Mouse (Mus musculus) thymus, postnatal 36 days (tissue): Measurements from ENCODE around the gene Actl9.

Source experiments
- DNase-seq, 2 experiments: peaks; one replicate each; pipeline ENCODE4 v3.0.0; 2022; ENCODE audit warnings: mixed read lengths in 2 of 2

The Actl9 gene

GRCm38 (mm10) chr17:33432019-33432946, at the start of gene Actl9:
Gene Actl9, plus strand, starts transcription at chr17:33432896.
- no peak for DNase-seq

GRCm38 (mm10) chr17:33385705-33386104, 47.0 kb upstream of the Actl9 start:
- no peak for DNase-seq

- no peak for DNase-seq
Observed at GRCm38 (mm10) chr17:33392271-33392670, 40.4 kb upstream of the Actl9 start.

- DNase-seq, result peak; percentile 78 to 83
Observed at GRCm38 (mm10) chr17:33394182-33395034, 38.3 kb upstream of the Actl9 start, which contains the start of gene Zfp101. Gene Zfp101, minus strand, starts transcription at chr17:33394641.

- DNase-seq, result peak; percentile 61 to 67
Observed at GRCm38 (mm10) chr17:33439148-33439547, 6.5 kb downstream of the Actl9 start.

GRCm38 (mm10) chr17:33439922-33440321, 7.2 kb downstream of the Actl9 start:
- DNase-seq, result no peak

GRCm38 (mm10) chr17:33441159-33441558, 8.5 kb downstream of the Actl9 start:
- no peak for DNase-seq

- peak in 1 of 2 experiments; percentile 12 for DNase-seq
Observed at GRCm38 (mm10) chr17:33456631-33457030, 23.9 kb downstream of the Actl9 start.

GRCm38 (mm10) chr17:33471206-33471605, 38.5 kb downstream of the Actl9 start:
- no peak for DNase-seq
